Mouse (Mus musculus) CH12.LX (cell line): ENCODE data around the gene Klk1b5.
"Not testable (repeated sequence)": the region's sequence is repeated elsewhere in the genome, so short reads cannot be mapped to it uniquely, and the experiment has no call there.

Source experiments
- CTCF ChIP-seq, 2 experiments: IDR thresholded peaks in 1 of 2; conservative IDR thresholded peaks in 1 of 2; 2 replicates each; pipeline ENCODE4 v1.5.1; 2011 to 2012; ENCODE audit warnings: low read depth in 2 of 2, low read length in 2 of 2, improper control_type of control experiment in 1 of 2, inconsistent platforms in 1 of 2, mild to moderate bottlenecking in 1 of 2, moderate library complexity in 1 of 2
- MAX ChIP-seq: IDR thresholded peaks from 2 replicates; pipeline ENCODE4 v1.6.1; 2011; ENCODE audit warnings: low read length, improper control_type of control experiment
- MEF2A ChIP-seq: IDR thresholded peaks from 2 replicates; pipeline ENCODE4 v1.6.1; 2014; ENCODE audit warnings: low read depth, mild to moderate bottlenecking, inconsistent platforms, low read length, improper control_type of control experiment, borderline replicate concordance
- POLR2A ChIP-seq: IDR thresholded peaks from 2 replicates; pipeline ENCODE4 v1.6.1; 2011; ENCODE audit warnings: low read depth, mild to moderate bottlenecking, improper control_type of control experiment, low read length
- ZKSCAN1 ChIP-seq: IDR thresholded peaks from 2 replicates; pipeline ENCODE4 v1.6.1; 2012; ENCODE audit warnings: low read depth, inconsistent platforms, low read length, improper control_type of control experiment, borderline replicate concordance

- TF ChIP-seq CTCF (conservative IDR thresholded peaks at IDR 0.05 in 1 of 2, IDR thresholded peaks at IDR 0.05 in 1 of 2; ENCODE audit: low read depth in 2 of 2, low read length in 2 of 2); ZKSCAN1; MEF2A; MAX; POLR2A: not testable (repeated sequence)
These were observed 29.2 kb upstream of the Klk1b5 start for GRCm38 (mm10) chr7:44186516-44186915.
